Mouse (Mus musculus): ENCODE measurements around the gene Dync2li1.

Dync2li1 gene

GRCm38 (mm10) chr17:84611500-84611899, 14.8 kb upstream of the Dync2li1 start:
- DNase-seq (ENCODE audit: low read depth, low spot score) = no peak

- no peak for DNase-seq (ENCODE audit: low read depth, low spot score)
Measured at GRCm38 (mm10) chr17:84611971-84612370, 14.3 kb upstream of the Dync2li1 start.

- no peak for DNase-seq (ENCODE audit: low read depth, low spot score)
Measured at GRCm38 (mm10) chr17:84615811-84616210, 10.5 kb upstream of the Dync2li1 start.

- no peak for DNase-seq (ENCODE audit: low read depth, low spot score)
Measured at GRCm38 (mm10) chr17:84616526-84617074, 9.7 kb upstream of the Dync2li1 start.

- DNase-seq (ENCODE audit: low read depth, low spot score) = no peak
Measured at GRCm38 (mm10) chr17:84617953-84618352, 8.3 kb upstream of the Dync2li1 start.

- DNase-seq (ENCODE audit: low read depth, low spot score) = no peak
Measured at GRCm38 (mm10) chr17:84619112-84619511, 7.2 kb upstream of the Dync2li1 start.

- DNase-seq (ENCODE audit: low read depth, low spot score) = no peak
Measured at GRCm38 (mm10) chr17:84620076-84620475, 6.2 kb upstream of the Dync2li1 start.

GRCm38 (mm10) chr17:84620610-84621009, 5.7 kb upstream of the Dync2li1 start:
- no peak for DNase-seq (ENCODE audit: low read depth, low spot score)

GRCm38 (mm10) chr17:84621209-84621608, 5.1 kb upstream of the Dync2li1 start:
- no peak for DNase-seq (ENCODE audit: low read depth, low spot score)

GRCm38 (mm10) chr17:84622028-84622427, 4.3 kb upstream of the Dync2li1 start:
- DNase-seq (ENCODE audit: low read depth, low spot score) = no peak

GRCm38 (mm10) chr17:84622873-84623272, 3.4 kb upstream of the Dync2li1 start:
- no peak for DNase-seq (ENCODE audit: low read depth, low spot score)

GRCm38 (mm10) chr17:84626857-84627305, 585 bp downstream of the Dync2li1 start:
- no peak for DNase-seq (ENCODE audit: low read depth, low spot score)

GRCm38 (mm10) chr17:84627721-84628120, 1.4 kb downstream of the Dync2li1 start:
- DNase-seq (ENCODE audit: low read depth, low spot score) = no peak

- DNase-seq (ENCODE audit: low read depth, low spot score) = no peak
Measured at GRCm38 (mm10) chr17:84628611-84629010, 2.3 kb downstream of the Dync2li1 start.

GRCm38 (mm10) chr17:84631836-84632235, 5.5 kb downstream of the Dync2li1 start:
- peak; percentile 51 for DNase-seq (ENCODE audit: low read depth, low spot score)

- DNase-seq (ENCODE audit: low read depth, low spot score) = peak; percentile 63
Measured at GRCm38 (mm10) chr17:84633443-84633842, 7.1 kb downstream of the Dync2li1 start.

- no peak for DNase-seq (ENCODE audit: low read depth, low spot score)
Measured at GRCm38 (mm10) chr17:84636328-84636727, 10.0 kb downstream of the Dync2li1 start.

GRCm38 (mm10) chr17:84637971-84638370, 11.7 kb downstream of the Dync2li1 start:
- DNase-seq (ENCODE audit: low read depth, low spot score) = no peak

GRCm38 (mm10) chr17:84639796-84640378, 13.6 kb downstream of the Dync2li1 start:
- no peak for DNase-seq (ENCODE audit: low read depth, low spot score)

GRCm38 (mm10) chr17:84641893-84642292, 15.6 kb downstream of the Dync2li1 start:
- peak; percentile 24 for DNase-seq (ENCODE audit: low read depth, low spot score)

GRCm38 (mm10) chr17:84642324-84642723, 16.0 kb downstream of the Dync2li1 start:
- no peak for DNase-seq (ENCODE audit: low read depth, low spot score)

GRCm38 (mm10) chr17:84644292-84645050, 18.2 kb downstream of the Dync2li1 start:
- DNase-seq (ENCODE audit: low read depth, low spot score) = no peak

GRCm38 (mm10) chr17:84645119-84645518, 18.8 kb downstream of the Dync2li1 start:
- no peak for DNase-seq (ENCODE audit: low read depth, low spot score)
